Mouse (Mus musculus): ENCODE data around the gene Hdac9.
"Not testable (repeated sequence)": the region's sequence is repeated elsewhere in the genome, so short reads cannot be mapped to it uniquely, and the experiment has no call there.

Gene Hdac9

GRCm38 (mm10) chr12:34142743-34143142, 774.2 kb downstream of the Hdac9 start:
- in situ Hi-C loops (cut with MboI, MseI): no loop called here

GRCm38 (mm10) chr12:34113336-34113735, 803.6 kb downstream of the Hdac9 start:
- in situ Hi-C loops (cut with MboI, MseI): no loop called here

GRCm38 (mm10) chr12:34092953-34093352, 823.9 kb downstream of the Hdac9 start:
- in situ Hi-C loops (cut with MboI, MseI): loop anchor here (10.0 kb wide), 1 partner anchor 1842 kb away; no protein-coding TSS in a partner anchor

- in situ Hi-C loops (cut with MboI, MseI): loop anchor here (10.0 kb wide), 1 partner anchor 1843 kb away; no protein-coding TSS in a partner anchor
Measured at GRCm38 (mm10) chr12:34091851-34092250, 825.0 kb downstream of the Hdac9 start.

- in situ Hi-C loops (cut with MboI, MseI): loop anchor here (10.0 kb wide), 1 partner anchor 897 kb away; the partner anchor contains the start of gene Prps1l1
Measured at GRCm38 (mm10) chr12:34087292-34087942, 829.5 kb downstream of the Hdac9 start.

GRCm38 (mm10) chr12:34076981-34077380, 839.9 kb downstream of the Hdac9 start:
- in situ Hi-C loops (cut with MboI, MseI): no loop called here

GRCm38 (mm10) chr12:34075805-34076509, 840.9 kb downstream of the Hdac9 start:
- in situ Hi-C loops (cut with MboI, MseI): no loop called here

- in situ Hi-C loops (cut with MboI, MseI): no loop called here
Measured at GRCm38 (mm10) chr12:34052508-34052907, 864.4 kb downstream of the Hdac9 start.

GRCm38 (mm10) chr12:34052036-34052435, 864.9 kb downstream of the Hdac9 start:
- in situ Hi-C loops (cut with MboI, MseI): no loop called here

GRCm38 (mm10) chr12:34051112-34051511, 865.8 kb downstream of the Hdac9 start:
- in situ Hi-C loops (cut with MboI, MseI): no loop called here

GRCm38 (mm10) chr12:34040949-34041348, 875.9 kb downstream of the Hdac9 start:
- in situ Hi-C loops (cut with MboI, MseI): no loop called here

- in situ Hi-C loops (cut with MboI, MseI): no loop called here
Measured at GRCm38 (mm10) chr12:34040061-34040460, 876.8 kb downstream of the Hdac9 start.

GRCm38 (mm10) chr12:34009796-34010195, 907.1 kb downstream of the Hdac9 start:
- in situ Hi-C loops (cut with MboI, MseI): not testable (repeated sequence)

All from regulatory T cell (primary cell).